Comparison of ENCODE assay signal across 8 mouse cellular contexts in the genomic region with DNA sequence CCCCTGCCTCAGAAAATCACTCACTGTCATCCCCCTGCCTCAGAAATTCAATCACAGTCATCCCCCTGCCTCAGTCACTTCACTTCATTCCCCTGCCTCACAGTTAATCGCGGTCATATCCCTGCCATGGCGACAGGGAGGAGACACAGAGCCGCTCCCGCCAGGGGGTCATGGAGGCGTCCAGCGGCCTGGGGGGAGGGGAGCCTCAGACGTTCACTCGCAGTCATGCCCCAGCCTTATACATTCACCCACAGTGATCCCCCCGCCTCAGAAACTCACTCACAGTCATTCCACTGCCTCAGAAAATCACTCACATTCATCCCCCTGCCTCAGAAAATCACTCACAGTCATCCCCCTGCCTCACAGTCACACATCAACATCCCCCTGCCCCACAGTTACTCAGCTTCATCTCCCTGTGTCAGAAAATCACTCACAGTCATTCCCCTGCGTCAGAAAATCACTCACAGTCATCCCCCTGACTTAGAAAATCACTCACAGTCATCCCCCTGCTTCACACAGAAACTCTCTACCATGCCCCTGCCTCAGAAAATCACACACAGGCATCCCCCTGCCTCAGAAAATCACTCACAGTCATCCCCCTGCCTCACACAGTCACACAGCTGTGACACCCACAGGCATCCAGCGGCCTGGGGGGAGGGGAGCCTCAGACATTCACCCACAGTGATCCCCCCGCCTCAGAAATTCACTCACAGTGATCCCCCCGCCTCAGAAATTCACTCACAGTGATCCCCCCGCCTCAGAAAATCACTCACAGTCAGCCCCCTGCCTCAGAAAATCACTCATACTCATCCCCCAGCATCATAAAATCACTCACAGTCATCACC. TPM values are rescaled to one million over a fixed set of nuclear protein-coding genes. Genes with fewer than 3 reads are reported as not detected.
DNase-seq lines count a peak whose midpoint lies in the region; TF ChIP-seq lines count a peak whose summit lies in the region.
"Not testable (repeated sequence)": the region's sequence is repeated elsewhere in the genome, so short reads cannot be mapped to it uniquely, and the experiment has no call there.

No protein-coding gene starts in this region.

- not testable (repeated sequence) for H3K27ac ChIP-seq in forebrain, embryonic 10.5 days; heart, adult 2 months

- not testable (repeated sequence) for TF ChIP-seq POLR2A in brain, embryonic 14.5 days (IDR thresholded peaks at IDR 0.05; ENCODE audit: borderline replicate concordance, extremely low read depth, insufficient read depth, insufficient read length, poor library complexity, severe bottlenecking); heart, adult 2 months (IDR thresholded peaks at IDR 0.05; ENCODE audit: insufficient read depth, low read depth, low read length)

- peak; percentile 69 for DNase-seq in 416B (ENCODE audit: low read depth)
- DNase-seq in NIH3T3 (ENCODE audit: low read depth), result peak; percentile 52
- peak; percentile 54 for DNase-seq in brain, embryonic 14.5 days (ENCODE audit: low read depth)
- DNase-seq in forebrain, embryonic 10.5 days (ENCODE audit: extremely low spot score, low spot score), result peak; percentile 13
- peak; percentile 20 to 35 for DNase-seq in heart, adult 2 months
- DNase-seq in left cerebral cortex, postnatal 10 days (ENCODE audit: extremely low spot score in 1 of 2, low spot score in 2 of 2), result peak; percentile 20 to 70
- DNase-seq in ovary, postnatal 10 days (ENCODE audit: low spot score), result peak; percentile 21
- DNase-seq in thymus, postnatal 10 days (ENCODE audit: low spot score in 2 of 2), result peak; percentile 58 to 64

- H3K27me3 ChIP-seq in forebrain, embryonic 10.5 days (ENCODE audit: poor library complexity, severe bottlenecking); heart, adult 2 months (ENCODE audit: control insufficient read depth, insufficient read depth, low read length): not testable (repeated sequence)

- H3K4me1 ChIP-seq in forebrain, embryonic 10.5 days; heart, adult 2 months (ENCODE audit: control insufficient read depth, insufficient read depth, low read length): not testable (repeated sequence)

- peaks cover 29% of the 10 kb centered on the region for H3K36me3 ChIP-seq in forebrain, embryonic 10.5 days (replicated peaks)
- not testable (repeated sequence) for H3K36me3 ChIP-seq in heart, adult 2 months (ENCODE audit: control insufficient read depth, insufficient read depth, low read length)

- H3K4me3 ChIP-seq in forebrain, embryonic 10.5 days; heart, adult 2 months: not testable (repeated sequence)

- H3K9me3 ChIP-seq in forebrain, embryonic 10.5 days, result peaks cover 29% of the 10 kb centered on the region

- WGBS in forebrain, embryonic 10.5 days, result 13% methylated on average over 9 of the region's 15 CpGs
- 32% methylated on average over 9 of the region's 15 CpGs for WGBS in heart, adult 2 months

- not testable (repeated sequence) for H3K9ac ChIP-seq in heart, adult 2 months (ENCODE audit: low read depth, low read length)

- TF ChIP-seq EP300 in heart, adult 2 months (IDR thresholded peaks at IDR 0.05; ENCODE audit: insufficient read depth, low read depth, low read length), result not testable (repeated sequence)

- intact Hi-C loops in heart, adult 2 months (cut with DNase I); left cerebral cortex, postnatal 10 days (cut with DNase I): not testable (repeated sequence)

- H3K79me2 ChIP-seq in heart, adult 2 months (replicated peaks; ENCODE audit: control insufficient read depth, insufficient read depth, low read length), result not testable (repeated sequence)

- not testable (repeated sequence) for TF ChIP-seq CTCF in brain, embryonic 14.5 days (IDR thresholded peaks at IDR 0.05; ENCODE audit: borderline replicate concordance, extremely low read depth, insufficient read depth, insufficient read length); heart, adult 2 months (IDR thresholded peaks at IDR 0.05)

RNA-seq across cellular contexts. Expression of a gene that starts 17.2 kb away (rescaled TPM):
- 476 and 1,536 TPM in 2 replicates for polyA plus RNA-seq in brain, embryonic 14.5 days (2012; rRNA removed)
- polyA plus RNA-seq in forebrain, embryonic 10.5 days (2016; fragmentation: Nextera tagmentation; extraction: Ambion mirVana), result 249 and 311 TPM in 2 replicates
- total RNA-seq in heart, adult 2 months (2021), result 10 to 100 TPM; 22.9 to 27.8 TPM
- polyA plus RNA-seq in heart, adult 2 months (2012; rRNA removed), result 27.5 and 60.9 TPM in 2 replicates
- total RNA-seq in left cerebral cortex, postnatal 10 days (2021), result 100 to 1,000 TPM; 164 to 223 TPM

Comparison
In these comparisons a context has a peak if more than half of its experiments do, and no peak if none do; other contexts are left out.
1. DNase-seq: peak in every context shown above with its lines; median percentile 69 in 416B; 61 in thymus, postnatal 10 days; 54 in brain, embryonic 14.5 days; 52 in NIH3T3; 45 in left cerebral cortex, postnatal 10 days; 28 in heart, adult 2 months; 21 in ovary, postnatal 10 days; 13 in forebrain, embryonic 10.5 days.